Mouse (Mus musculus) CH12.LX (cell line): ENCODE data around the gene Comt. TPM values are rescaled to one million over a fixed set of nuclear protein-coding genes. Genes with fewer than 3 reads are reported as not detected.

ENCODE experiments used
- DNase-seq: peaks from one replicate; pipeline ENCODE4 v3.0.0-alpha.2; 2013; ENCODE audit errors: extremely low read depth
- H3K27ac ChIP-seq: 2 replicates; pipeline ENCODE4 v1.5.1; 2012; ENCODE audit warnings: low read depth, mild to moderate bottlenecking, control low read depth, moderate library complexity; ENCODE audit not compliant: insufficient read depth
- H3K27me3 ChIP-seq: replicated peaks from 2 replicates; pipeline ENCODE3; 2012; ENCODE audit warnings: inconsistent platforms
- H3K36me3 ChIP-seq, 2 experiments: replicated peaks in 1 of 2; 2 replicates each; pipeline versions ENCODE3 to v1.6.1; 2012; ENCODE audit warnings: inconsistent platforms in 1 of 2, low read length in 1 of 2, mild to moderate bottlenecking in 1 of 2, mixed read lengths in 1 of 2, moderate library complexity in 1 of 2; ENCODE audit not compliant: control insufficient read depth in 1 of 2, insufficient read depth in 1 of 2
- H3K4me1 ChIP-seq, 2 experiments: 2 replicates each; pipeline ENCODE4 v1.6.1; 2012; ENCODE audit warnings: inconsistent platforms in 1 of 2, moderate library complexity in 1 of 2; ENCODE audit not compliant: insufficient read depth in 2 of 2, control insufficient read depth in 1 of 2
- H3K4me2 ChIP-seq: 2 replicates; pipeline ENCODE4 v1.6.1; 2012; ENCODE audit warnings: low read depth, mild to moderate bottlenecking, control low read depth; ENCODE audit not compliant: poor library complexity, insufficient read depth, severe bottlenecking
- H3K4me3 ChIP-seq, 3 experiments: fragments of 150-350 bp in 1 of 3; sonication (generic) in 1 of 3; replicated peaks in 1 of 3; 2 replicates each; pipeline versions ENCODE3 to v1.5.1; 2011 to 2012; ENCODE audit warnings: low read depth in 2 of 3, low read length in 2 of 3, mild to moderate bottlenecking in 2 of 3, moderate library complexity in 2 of 3, control low read depth in 1 of 3, improper control_type of control experiment in 1 of 3, inconsistent platforms in 1 of 3, mixed read lengths in 1 of 3; ENCODE audit not compliant: poor library complexity in 1 of 3
- H3K79me2 ChIP-seq: replicated peaks from 2 replicates; pipeline ENCODE4 v1.6.1; 2012; ENCODE audit warnings: mild to moderate bottlenecking, moderate library complexity; ENCODE audit not compliant: control insufficient read depth, poor library complexity, insufficient read depth, severe bottlenecking; ENCODE audit errors: extremely low read depth
- H3K9ac ChIP-seq: 2 replicates; pipeline ENCODE4 v1.6.1; 2012; ENCODE audit warnings: low read depth, mild to moderate bottlenecking, control low read depth, moderate library complexity; ENCODE audit not compliant: insufficient read depth
- H3K9me3 ChIP-seq: replicated peaks from 2 replicates; pipeline ENCODE3; 2012; ENCODE audit warnings: low read length, inconsistent platforms, mixed read lengths
- BHLHE40 ChIP-seq: IDR thresholded peaks from 2 replicates; pipeline ENCODE4 v1.6.1; 2011; ENCODE audit warnings: mild to moderate bottlenecking, low read depth, low read length, improper control_type of control experiment
- CHD1 ChIP-seq: IDR thresholded peaks from 2 replicates; pipeline ENCODE4 v1.6.1; 2012; ENCODE audit warnings: low read depth, low read length, improper control_type of control experiment, inconsistent platforms
- ELF1 ChIP-seq: IDR thresholded peaks from 2 replicates; pipeline ENCODE4 v1.6.1; 2014; ENCODE audit warnings: low read depth, mild to moderate bottlenecking, inconsistent platforms, low read length, improper control_type of control experiment
- EP300 ChIP-seq: IDR thresholded peaks from 2 replicates; pipeline ENCODE4 v1.6.1; 2011; ENCODE audit warnings: low read length, improper control_type of control experiment
- ETS1 ChIP-seq: conservative IDR thresholded peaks from 2 replicates; pipeline ENCODE4 v1.6.1; 2012; ENCODE audit warnings: low read depth, mild to moderate bottlenecking, inconsistent platforms, low read length, improper control_type of control experiment, moderate library complexity
- GABPA ChIP-seq: IDR thresholded peaks from 2 replicates; pipeline ENCODE4 v1.6.1; 2012; ENCODE audit warnings: low read depth, low read length, improper control_type of control experiment, inconsistent platforms; ENCODE audit not compliant: insufficient replicate concordance
- IRF4 ChIP-seq: IDR thresholded peaks from 2 replicates; pipeline ENCODE4 v1.6.1; 2014; ENCODE audit warnings: low read depth, mild to moderate bottlenecking, inconsistent platforms, low read length, improper control_type of control experiment
- JUN ChIP-seq: IDR thresholded peaks from 2 replicates; pipeline ENCODE4 v1.6.1; 2011; ENCODE audit warnings: low read depth, mild to moderate bottlenecking, low read length, improper control_type of control experiment, moderate library complexity; ENCODE audit not compliant: insufficient read depth
- JUND ChIP-seq: conservative IDR thresholded peaks from 2 replicates; pipeline ENCODE4 v1.6.1; 2011; ENCODE audit warnings: low read depth, low read length, improper control_type of control experiment
- KAT2A ChIP-seq: IDR thresholded peaks from 2 replicates; pipeline ENCODE4 v1.6.1; 2012; ENCODE audit warnings: low read length, improper control_type of control experiment, inconsistent platforms; ENCODE audit not compliant: insufficient replicate concordance
- MAFK ChIP-seq: IDR thresholded peaks from 2 replicates; pipeline ENCODE4 v1.6.1; 2011; ENCODE audit warnings: low read length, improper control_type of control experiment; ENCODE audit not compliant: insufficient replicate concordance
- MXI1 ChIP-seq: IDR thresholded peaks from 2 replicates; pipeline ENCODE4 v1.6.1; 2011; ENCODE audit warnings: mild to moderate bottlenecking, low read depth, low read length, improper control_type of control experiment
- MYC ChIP-seq: IDR thresholded peaks from 2 replicates; pipeline ENCODE4 v1.6.1; 2011; ENCODE audit warnings: low read depth, mild to moderate bottlenecking, improper control_type of control experiment, low read length
- NRF1 ChIP-seq: IDR thresholded peaks from 2 replicates; pipeline ENCODE4 v1.6.1; 2014; ENCODE audit warnings: low read depth, mild to moderate bottlenecking, inconsistent platforms, low read length, improper control_type of control experiment, moderate library complexity
- PAX5 ChIP-seq: IDR thresholded peaks from 2 replicates; pipeline ENCODE4 v1.6.1; 2012; ENCODE audit warnings: low read length, inconsistent platforms, mixed read lengths
- POLR2A ChIP-seq: IDR thresholded peaks from 2 replicates; pipeline ENCODE4 v1.6.1; 2011; ENCODE audit warnings: low read depth, mild to moderate bottlenecking, improper control_type of control experiment, low read length
- POLR2AphosphoS2 ChIP-seq: IDR thresholded peaks from 2 replicates; pipeline ENCODE4 v1.6.1; 2011; ENCODE audit warnings: low read depth, low read length, improper control_type of control experiment
- RAD21 ChIP-seq: IDR thresholded peaks from 2 replicates; pipeline ENCODE4 v1.6.1; 2011; ENCODE audit warnings: low read depth, mild to moderate bottlenecking, low read length, improper control_type of control experiment, moderate library complexity
- SIN3A ChIP-seq: IDR thresholded peaks from 2 replicates; pipeline ENCODE4 v1.6.1; 2012; ENCODE audit warnings: low read length, improper control_type of control experiment, inconsistent platforms
- USF1 ChIP-seq: IDR thresholded peaks from 2 replicates; pipeline ENCODE4 v1.6.1; 2014; ENCODE audit warnings: low read depth, mild to moderate bottlenecking, inconsistent platforms, low read length, improper control_type of control experiment
- USF2 ChIP-seq: conservative IDR thresholded peaks from 2 replicates; pipeline ENCODE4 v1.6.1; 2011; ENCODE audit warnings: low read depth, low read length, improper control_type of control experiment
- ZKSCAN1 ChIP-seq: IDR thresholded peaks from 2 replicates; pipeline ENCODE4 v1.6.1; 2012; ENCODE audit warnings: low read depth, inconsistent platforms, low read length, improper control_type of control experiment, borderline replicate concordance
- ZMIZ1 ChIP-seq: IDR thresholded peaks from 2 replicates; pipeline ENCODE4 v1.6.1; 2012; ENCODE audit warnings: low read depth, mild to moderate bottlenecking, inconsistent platforms, low read length, improper control_type of control experiment
- dilution Hi-C: fragments of 300-500 bp; cut with MboI; formaldehyde crosslinking; loops from 2 replicates; pipeline ENCODE4 v1.14.3; 2020; ENCODE audit warnings: low sequenced_read_pairs; ENCODE audit not compliant: extremely low pct_unique_long_range_greater_than_20kb, extremely low pct_ligation_motif_present
- in situ Hi-C: fragments of 300-500 bp; cut with MboI; formaldehyde crosslinking; loops from 3 replicates; pipeline ENCODE4 v1.14.3; 2019; ENCODE audit warnings: low sequenced_read_pairs, low pct_ligation_motif_present, low pct_unique_long_range_greater_than_20kb, mixed read lengths
- polyA plus RNA-seq: library from polyadenylated mRNA; unstranded; fragments of >175 nt; gene quantifications from 2 replicates; pipeline ENCODE4 v1.2.1, GENCODE M21; 2012; ENCODE audit warnings: low read depth; ENCODE audit not compliant: insufficient read length
- total RNA-seq, 2 experiments: library from RNA; depleted of rRNA; stranded (reverse); fragments of 300-350 nt in 1 of 2; fragments of >200 nt in 1 of 2; gene quantifications; 2 replicates each; pipeline ENCODE4 v1.2.3; 2012 to 2014

Gene Comt
- total RNA-seq (2012; rRNA removed): 81.3 and 84.8 TPM in 2 replicates
- 91.6 and 98.9 TPM in 2 replicates for total RNA-seq (2014; rRNA removed)
- 69.7 and 74.0 TPM in 2 replicates for polyA plus RNA-seq

DNA sequence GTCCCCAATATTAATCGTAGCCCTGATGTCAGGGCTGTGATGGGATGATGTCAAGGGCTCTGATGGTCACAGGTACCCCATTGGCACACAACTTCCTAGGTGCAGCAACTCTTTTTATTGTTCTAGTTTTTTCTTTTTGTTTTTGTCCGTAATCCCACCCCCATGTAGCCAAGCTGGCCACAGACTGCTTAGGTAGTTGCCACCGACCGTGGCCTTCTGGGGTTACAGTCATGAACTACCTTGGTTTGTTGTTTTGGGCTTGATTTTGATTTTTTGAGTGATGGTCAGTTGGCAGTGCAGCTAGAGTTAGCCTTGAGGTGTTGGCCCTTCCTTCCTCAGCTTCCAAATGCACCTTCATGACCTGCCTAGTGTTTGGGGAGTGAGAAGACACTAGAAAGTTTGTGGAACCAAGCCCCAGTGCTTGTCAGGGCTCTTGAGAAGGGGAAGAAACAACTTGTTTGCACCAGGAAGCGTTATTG is at the start of gene Comt:
Gene Comt, minus strand, starts transcription at position 51 of the 479 bp plus-strand sequence.
- H3K79me2 ChIP-seq: peaks cover 6% of the 10 kb centered on the region
- peaks cover 16 to 44% of the 10 kb centered on the region in 2 experiments for H3K4me1 ChIP-seq
- H3K4me2 ChIP-seq: peak within 1 kb of the TSS; percentile 82
- dilution Hi-C loops: no loop called here
- no peak for DNase-seq
- H3K27me3 ChIP-seq: no peaks in the 10 kb centered on the region
- peak within 1 kb of the TSS; percentile 78 to 96 (median 96) for H3K4me3 ChIP-seq
- peak within 1 kb of the TSS; percentile 84 for H3K9ac ChIP-seq
- TF ChIP-seq ETS1 (no peak), ZKSCAN1 (no peak), EP300 (no peak), JUND (no peak), RAD21 (no peak), GABPA (no peak), BHLHE40 (no peak), MAFK (no peak), USF2 (no peak), JUN (no peak), ZMIZ1 (no peak), PAX5 (no peak), KAT2A (no peak), POLR2A (no peak), MYC (no peak), CHD1 (no peak), POLR2AphosphoS2 (no peak)
- TF ChIP-seq, all 38 proteins: peak for 0
- Histone ChIP-seq H3K9me3 (no peaks in the 10 kb centered on the region), H3K27ac (peak within 1 kb of the TSS; percentile 57), H3K36me3 (peaks cover 3 to 51% of the 10 kb centered on the region in 2 experiments)
- in situ Hi-C loops: no loop called here

DNA sequence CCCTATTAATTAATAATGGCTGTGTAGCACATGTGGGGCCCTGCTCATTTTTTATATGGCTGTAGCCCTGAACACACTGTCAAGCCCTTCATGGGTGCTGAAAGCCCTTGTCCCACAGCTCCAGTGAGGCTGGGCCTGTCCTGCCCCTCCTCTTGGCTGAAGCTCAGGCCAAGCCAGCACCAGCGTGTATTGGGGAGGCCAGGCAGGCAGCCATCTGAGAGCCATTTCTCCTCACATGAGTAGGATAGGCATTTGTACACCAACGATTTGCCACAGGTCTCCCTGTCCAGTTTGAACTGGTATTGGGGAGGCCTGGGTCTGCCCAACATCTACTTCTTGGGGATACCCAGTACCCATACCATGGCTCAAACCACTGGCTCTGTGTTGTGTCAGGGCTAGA is 47.4 kb upstream of the Comt start:
- no peak overlapping the region for H3K4me3 ChIP-seq
- DNase-seq: no peak
- H3K36me3 ChIP-seq: peaks cover 23 to 97% of the 10 kb centered on the region in 2 experiments
- no peak overlapping the region for H3K27ac ChIP-seq
- in situ Hi-C loops (no loop called here), dilution Hi-C loops (no loop called here)
- no peak overlapping the region for H3K9ac ChIP-seq
- TF ChIP-seq NRF1 (no peak), POLR2A (no peak), POLR2AphosphoS2 (no peak), ZMIZ1 (no peak), USF1 (no peak), GABPA (no peak), MXI1 (no peak), IRF4 (no peak), SIN3A (no peak), ELF1 (no peak), KAT2A (no peak), JUND (no peak), USF2 (no peak)
- H3K4me1 ChIP-seq: peaks cover 0 to 4% of the 10 kb centered on the region in 2 experiments; a peak in 2 of 4 replicates
- H3K4me2 ChIP-seq: no peak overlapping the region
- H3K9me3 ChIP-seq: no peaks in the 10 kb centered on the region
- no peaks in the 10 kb centered on the region for H3K27me3 ChIP-seq
- no peaks in the 10 kb centered on the region for H3K79me2 ChIP-seq
